Mouse (Mus musculus) kidney, embryonic 15.5 days (tissue): Measurements from ENCODE around the gene Ppp1r21. TPM values are rescaled to one million over a fixed set of nuclear protein-coding genes. Genes with fewer than 3 reads are reported as not detected.

Source experiments
- ATAC-seq: fragments of 200-750 bp; cut with Nextera tagmentation; replicated peaks from 2 replicates; pipeline ENCODE4 v1.8.0; 2017; ENCODE audit warnings: moderate TSS enrichment; ENCODE audit not compliant: low FRiP score
- H3K27ac ChIP-seq: fragments of 300-500 bp; sonication (generic); 2 replicates; pipeline ENCODE4 v1.5.1; 2015; ENCODE audit warnings: mild to moderate bottlenecking, inconsistent platforms
- H3K27me3 ChIP-seq: fragments of 300-500 bp; sonication (generic); 2 replicates; pipeline ENCODE4 v1.6.1; 2015; ENCODE audit warnings: inconsistent platforms
- H3K36me3 ChIP-seq: fragments of 300-500 bp; sonication (generic); 2 replicates; pipeline ENCODE4 v1.6.1; 2015; ENCODE audit warnings: inconsistent platforms
- H3K4me1 ChIP-seq: fragments of 300-500 bp; sonication (generic); 2 replicates; pipeline ENCODE4 v1.6.1; 2015; ENCODE audit warnings: inconsistent platforms
- H3K4me2 ChIP-seq: fragments of 300-500 bp; sonication (generic); 2 replicates; pipeline ENCODE4 v1.6.1; 2015; ENCODE audit warnings: moderate library complexity, mild to moderate bottlenecking, inconsistent platforms
- H3K4me3 ChIP-seq: fragments of 300-500 bp; sonication (generic); replicated peaks from 2 replicates; pipeline ENCODE4 v1.5.1; 2015; ENCODE audit warnings: mild to moderate bottlenecking, inconsistent platforms
- H3K9ac ChIP-seq: fragments of 300-500 bp; sonication (generic); 2 replicates; pipeline ENCODE4 v1.6.1; 2015; ENCODE audit warnings: mild to moderate bottlenecking, inconsistent platforms
- H3K9me3 ChIP-seq: fragments of 300-500 bp; sonication (generic); replicated peaks from 2 replicates; pipeline ENCODE4 v1.6.1; 2016; ENCODE audit warnings: inconsistent platforms
- WGBS: fragments of 180-500 bp; shearing (Covaris S2); methylation state at CpG from one replicate; pipeline ENCODE4 v1.1.7; 2015; ENCODE audit warnings: mixed read lengths; 5-methylcytosine and 5-hydroxymethylcytosine counted together
- polyA plus RNA-seq: library from polyadenylated mRNA; unstranded; fragments of >200 nt; fragmentation: Nextera tagmentation; extraction: Ambion mirVana; gene quantifications from 2 replicates; pipeline ENCODE4 v1.2.1, GENCODE M21; 2015

The Ppp1r21 gene
- polyA plus RNA-seq, 1 experiment from 2014 or later = 26.8 TPM

GRCm38 (mm10) chr17:88622711-88623110, 92.8 kb downstream of the Ppp1r21 start:
- Histone ChIP-seq H3K9ac (no peak overlapping the region), H3K4me1 (peaks cover 26% of the 10 kb centered on the region), H3K36me3 (peaks cover 25% of the 10 kb centered on the region), H3K27me3 (no peaks in the 10 kb centered on the region), H3K4me3 (no peak overlapping the region), H3K27ac (no peak overlapping the region), H3K4me2 (no peak overlapping the region), H3K9me3 (0 out of 2 replicates have a peak, but pooled peaks cover 2% of the 10 kb centered on the region)
- WGBS = 83% methylated on average over 1 of the region's 1 CpGs
- ATAC-seq = no peak

- no peak overlapping the region for H3K4me2 ChIP-seq
- H3K27me3 ChIP-seq = no peaks in the 10 kb centered on the region
- 0 out of 2 replicates have a peak, but pooled peaks cover 2% of the 10 kb centered on the region for H3K9me3 ChIP-seq
- ATAC-seq = no peak
- H3K27ac ChIP-seq = no peak overlapping the region
- peaks cover 25% of the 10 kb centered on the region for H3K36me3 ChIP-seq
- H3K4me1 ChIP-seq = peaks cover 42% of the 10 kb centered on the region
- no peak overlapping the region for H3K9ac ChIP-seq
- H3K4me3 ChIP-seq = no peak overlapping the region
- 88% methylated on average over 4 of the region's 4 CpGs for WGBS
Observed at GRCm38 (mm10) chr17:88624386-88624785, 94.5 kb downstream of the Ppp1r21 start.

DNA sequence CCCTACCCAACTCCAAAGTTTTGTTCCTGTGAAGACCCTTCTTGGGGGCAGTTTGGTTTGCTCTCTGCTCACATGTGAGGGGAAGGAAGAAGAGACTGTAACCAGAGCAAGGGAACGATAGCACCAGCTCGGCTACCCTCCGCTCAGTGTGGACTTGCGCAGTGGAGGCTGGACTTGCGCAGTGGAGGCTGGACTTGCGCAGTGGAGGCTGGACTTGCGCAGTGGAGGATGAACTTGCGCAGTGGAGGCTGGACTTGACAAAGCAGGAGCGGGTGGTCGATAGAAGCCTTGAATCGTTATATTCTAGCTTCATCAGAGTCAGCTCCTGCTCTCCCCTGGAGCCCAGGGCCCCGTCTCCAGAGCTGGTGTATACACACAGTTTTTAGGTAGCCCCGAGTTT, 95.4 kb downstream of the Ppp1r21 start:
- H3K27ac ChIP-seq = peak overlapping the region; percentile 93
- WGBS = 93% methylated on average over 13 of the region's 13 CpGs
- peaks cover 52% of the 10 kb centered on the region for H3K4me1 ChIP-seq
- 0 out of 2 replicates have a peak overlapping the region, but pooled peaks have one; percentile 2 for H3K4me2 ChIP-seq
- H3K4me3 ChIP-seq = no peak overlapping the region
- H3K9ac ChIP-seq = no peak overlapping the region
- ATAC-seq = no peak
- H3K9me3 ChIP-seq = 0 out of 2 replicates have a peak, but pooled peaks cover 2% of the 10 kb centered on the region
- no peaks in the 10 kb centered on the region for H3K27me3 ChIP-seq
- peaks cover 25% of the 10 kb centered on the region for H3K36me3 ChIP-seq

DNA sequence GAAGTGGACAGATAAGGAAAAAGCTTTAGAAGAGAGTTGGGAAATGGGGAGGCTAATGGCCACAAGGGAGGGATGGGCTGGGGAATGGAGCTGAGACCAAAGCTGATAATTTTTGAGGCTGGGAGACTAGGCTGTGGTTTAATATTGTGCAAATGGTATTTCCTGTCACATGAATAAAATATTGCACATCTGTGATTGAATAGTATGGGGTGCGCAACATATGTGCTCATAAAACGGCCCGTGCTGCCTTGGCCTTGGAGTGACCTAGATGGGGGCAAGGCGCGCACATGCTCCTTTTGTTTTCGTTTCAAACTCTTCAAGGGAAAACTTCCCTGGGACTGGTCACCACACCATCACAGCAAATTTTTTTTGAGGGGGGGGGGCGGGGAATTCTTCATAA, 96.0 kb downstream of the Ppp1r21 start:
- 43% methylated on average over 7 of the region's 7 CpGs for whole genome bisulfite sequencing
- Histone ChIP-seq H3K27me3 (no peaks in the 10 kb centered on the region), H3K4me3 (peak overlapping the region; percentile 28; the same call in 1 of the 2 replicates), H3K9me3 (0 out of 2 replicates have a peak, but pooled peaks cover 2% of the 10 kb centered on the region), H3K27ac (peak overlapping the region; percentile 93), H3K4me1 (peaks cover 58% of the 10 kb centered on the region), H3K36me3 (peaks cover 20% of the 10 kb centered on the region), H3K9ac (no peak overlapping the region), H3K4me2 (peak overlapping the region; percentile 50)
- 0 out of 2 replicates have a peak, but pooled peaks have one; percentile 11 for ATAC-seq

DNA sequence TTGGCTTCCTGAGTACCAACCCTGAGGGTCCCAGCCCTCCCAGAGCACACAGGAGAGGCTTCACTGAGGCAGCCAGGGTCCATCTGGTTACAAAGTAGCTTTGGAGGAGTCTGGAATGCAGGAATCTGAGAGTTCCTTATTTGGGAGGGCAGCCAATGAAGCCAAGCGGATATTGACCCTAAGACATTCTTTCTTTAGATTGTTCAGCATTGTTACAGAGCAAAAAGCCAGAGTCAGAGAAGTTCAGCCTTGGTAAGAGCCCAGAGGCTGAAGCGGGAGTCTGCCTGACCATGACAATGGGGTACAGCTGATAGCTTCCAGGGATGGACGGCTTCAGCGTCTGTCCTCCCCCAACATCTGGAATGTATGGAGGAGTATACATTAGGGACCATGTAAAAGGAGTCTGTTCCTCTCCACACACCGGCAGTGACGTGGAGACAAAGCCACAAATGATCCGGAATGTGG, 96.5 kb downstream of the Ppp1r21 start:
- Histone ChIP-seq H3K4me3 (peak overlapping the region; percentile 28), H3K27ac (peak overlapping the region; percentile 93), H3K4me1 (peaks cover 62% of the 10 kb centered on the region), H3K27me3 (no peaks in the 10 kb centered on the region), H3K9me3 (0 out of 2 replicates have a peak, but pooled peaks cover 2% of the 10 kb centered on the region), H3K4me2 (peak overlapping the region; percentile 50), H3K36me3 (peaks cover 16% of the 10 kb centered on the region), H3K9ac (no peak overlapping the region)
- 24% methylated on average over 7 of the region's 7 CpGs for WGBS
- peak; percentile 55 for ATAC-seq

- no peak for ATAC-seq
- Histone ChIP-seq H3K36me3 (peaks cover 9% of the 10 kb centered on the region), H3K4me2 (peak overlapping the region; percentile 50), H3K9me3 (0 out of 2 replicates have a peak, but pooled peaks cover 2% of the 10 kb centered on the region), H3K27ac (peak overlapping the region; percentile 93), H3K4me3 (peak overlapping the region; percentile 28), H3K9ac (no peak overlapping the region), H3K27me3 (no peaks in the 10 kb centered on the region), H3K4me1 (peaks cover 69% of the 10 kb centered on the region)
- 31% methylated on average over 7 of the region's 7 CpGs for WGBS
Observed at GRCm38 (mm10) chr17:88627150-88627549, 97.2 kb downstream of the Ppp1r21 start.

GRCm38 (mm10) chr17:88628676-88629380, 98.9 kb downstream of the Ppp1r21 start:
- no peaks in the 10 kb centered on the region for H3K36me3 ChIP-seq
- no peaks in the 10 kb centered on the region for H3K27me3 ChIP-seq
- peak; percentile 61 for ATAC-seq
- peaks cover 75% of the 10 kb centered on the region for H3K4me1 ChIP-seq
- 39% methylated on average over 10 of the region's 10 CpGs for WGBS
- H3K9ac ChIP-seq = no peak overlapping the region
- no peaks in the 10 kb centered on the region for H3K9me3 ChIP-seq
- H3K27ac ChIP-seq = peak overlapping the region; percentile 93
- peak overlapping the region; percentile 50 for H3K4me2 ChIP-seq
- peak overlapping the region; percentile 9; the same call in 1 of the 2 replicates for H3K4me3 ChIP-seq

- H3K4me2 ChIP-seq = peak overlapping the region; percentile 50
- peaks cover 75% of the 10 kb centered on the region for H3K4me1 ChIP-seq
- WGBS = 25% methylated on average over 4 of the region's 4 CpGs
- peak overlapping the region; percentile 93 for H3K27ac ChIP-seq
- H3K9ac ChIP-seq = no peak overlapping the region
- ATAC-seq = peak; percentile 48
- H3K4me3 ChIP-seq = peak overlapping the region; percentile 9; the same call in 1 of the 2 replicates
- H3K36me3 ChIP-seq = no peaks in the 10 kb centered on the region
- H3K9me3 ChIP-seq = no peaks in the 10 kb centered on the region
- no peaks in the 10 kb centered on the region for H3K27me3 ChIP-seq
Observed at GRCm38 (mm10) chr17:88629381-88629759, 99.5 kb downstream of the Ppp1r21 start.

- Histone ChIP-seq H3K4me1 (peaks cover 73% of the 10 kb centered on the region), H3K4me3 (no peak overlapping the region), H3K4me2 (peak overlapping the region; percentile 50), H3K9ac (no peak overlapping the region; the same call in 1 of the 2 replicates), H3K27ac (peak overlapping the region; percentile 93), H3K9me3 (no peaks in the 10 kb centered on the region), H3K27me3 (no peaks in the 10 kb centered on the region), H3K36me3 (peaks cover under 1% of the 10 kb centered on the region; the same call in 1 of the 2 replicates)
- WGBS = 26% methylated on average over 11 of the region's 11 CpGs
- ATAC-seq = peak; percentile 30
Observed at GRCm38 (mm10) chr17:88629931-88630553, 100.1 kb downstream of the Ppp1r21 start.

DNA sequence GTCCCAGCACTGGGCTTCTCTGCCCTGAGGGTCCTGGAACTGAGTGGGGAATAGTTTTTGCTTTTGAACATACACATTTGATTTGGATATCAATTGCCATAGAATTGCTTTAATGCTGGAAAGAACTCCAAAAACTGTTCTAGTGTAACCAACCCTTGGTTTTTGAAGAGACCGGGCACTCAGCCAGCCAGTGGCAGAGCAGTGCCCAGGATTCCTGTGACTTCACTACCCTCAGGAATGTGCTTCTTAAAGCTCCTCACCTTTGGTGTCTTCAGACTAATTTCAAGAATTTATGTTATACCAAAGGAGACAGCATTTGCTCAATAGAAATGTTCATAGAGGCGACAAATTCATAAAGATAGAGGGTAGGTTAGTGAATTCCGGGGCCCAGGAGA, 100.6 kb downstream of the Ppp1r21 start:
- ATAC-seq = no peak
- H3K4me1 ChIP-seq = peaks cover 68% of the 10 kb centered on the region
- no peak overlapping the region for H3K4me3 ChIP-seq
- peaks cover 5% of the 10 kb centered on the region for H3K36me3 ChIP-seq
- WGBS = 79% methylated on average over 3 of the region's 3 CpGs
- H3K9me3 ChIP-seq = no peaks in the 10 kb centered on the region
- peak overlapping the region; percentile 50 for H3K4me2 ChIP-seq
- H3K27me3 ChIP-seq = no peaks in the 10 kb centered on the region
- H3K9ac ChIP-seq = no peak overlapping the region
- peak overlapping the region; percentile 93 for H3K27ac ChIP-seq

DNA sequence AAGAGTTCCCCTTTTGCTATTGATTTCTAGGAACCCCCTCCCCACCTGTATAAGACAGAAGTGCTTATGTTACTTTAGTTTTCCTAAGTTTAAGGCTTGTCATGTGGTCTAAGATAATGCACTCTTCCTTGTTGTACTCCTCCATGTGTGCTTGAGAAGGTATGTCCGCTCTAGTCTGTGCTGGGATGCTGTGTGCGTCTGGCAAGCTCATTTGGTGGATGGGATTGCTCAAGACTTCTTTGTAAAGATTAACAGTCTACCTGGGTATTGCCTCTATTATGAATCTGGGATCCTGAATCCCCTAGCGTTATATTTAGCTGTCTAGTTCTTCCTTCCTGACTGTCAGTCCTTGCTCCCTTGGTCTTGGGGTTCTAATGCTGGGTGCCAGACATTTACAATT, 102.7 kb downstream of the Ppp1r21 start:
- Histone ChIP-seq H3K4me1 (peaks cover 53% of the 10 kb centered on the region), H3K27ac (no peak overlapping the region), H3K9ac (no peak overlapping the region), H3K36me3 (peaks cover 16% of the 10 kb centered on the region), H3K4me3 (no peak overlapping the region), H3K27me3 (no peaks in the 10 kb centered on the region), H3K4me2 (no peak overlapping the region), H3K9me3 (no peaks in the 10 kb centered on the region)
- 91% methylated on average over 3 of the region's 3 CpGs for WGBS
- ATAC-seq = no peak

GRCm38 (mm10) chr17:88636076-88636475, 106.2 kb downstream of the Ppp1r21 start:
- H3K4me1 ChIP-seq = peaks cover 19% of the 10 kb centered on the region
- H3K9me3 ChIP-seq = no peaks in the 10 kb centered on the region
- no peak overlapping the region for H3K4me2 ChIP-seq
- ATAC-seq = no peak
- no peaks in the 10 kb centered on the region for H3K27me3 ChIP-seq
- 80% methylated on average over 14 of the region's 14 CpGs for WGBS
- peaks cover 23% of the 10 kb centered on the region for H3K36me3 ChIP-seq
- no peak overlapping the region for H3K4me3 ChIP-seq
- no peak overlapping the region for H3K9ac ChIP-seq
- H3K27ac ChIP-seq = no peak overlapping the region
